Mouse (Mus musculus) cortical plate, adult 2 months (tissue): Measurements from ENCODE around the gene Qprt. TPM values are rescaled to one million over a fixed set of nuclear protein-coding genes. Genes with fewer than 3 reads are reported as not detected.

Experiments
- H3K27ac ChIP-seq: fragments of 200-500 bp; 2 replicates; pipeline ENCODE4 v1.5.1; 2012; ENCODE audit warnings: low read length, control low read depth, inconsistent platforms; ENCODE audit not compliant: insufficient read depth
- H3K4me1 ChIP-seq: fragments of 200-500 bp; 2 replicates; pipeline ENCODE4 v1.6.1; 2011; ENCODE audit warnings: low read length; ENCODE audit not compliant: control insufficient read depth, insufficient read depth
- H3K4me3 ChIP-seq: fragments of 200-500 bp; 2 replicates; pipeline ENCODE4 v1.5.1; 2011; ENCODE audit warnings: mild to moderate bottlenecking, low read length, control low read depth; ENCODE audit not compliant: insufficient read depth
- CTCF ChIP-seq: fragments of 200-500 bp; IDR thresholded peaks from 2 replicates; pipeline ENCODE4 v1.5.1; 2011; ENCODE audit warnings: mild to moderate bottlenecking, control low read depth, low read length; ENCODE audit not compliant: insufficient read depth; ENCODE audit errors: extremely low read depth
- POLR2A ChIP-seq: fragments of 200-500 bp; IDR thresholded peaks from 2 replicates; pipeline ENCODE4 v1.6.1; 2011; ENCODE audit warnings: mild to moderate bottlenecking, low read length, control low read depth; ENCODE audit not compliant: insufficient read depth; ENCODE audit errors: extremely low read depth
- polyA plus RNA-seq: library from polyadenylated mRNA; depleted of rRNA; stranded (reverse); fragments of >200 nt; gene quantifications from 2 replicates; pipeline ENCODE4 v1.2.3, GENCODE M21; 2012

The Qprt gene
- polyA plus RNA-seq, 1 experiment, result 0.77 TPM

GRCm38 (mm10) chr7:127113614-127114259 lies 8.3 kb downstream of the Qprt start:
- no peak for TF ChIP-seq POLR2A
- no peak for TF ChIP-seq CTCF
- no peak overlapping the region for H3K4me3 ChIP-seq
- peaks cover 5% of the 10 kb centered on the region for H3K4me1 ChIP-seq
- H3K27ac ChIP-seq, result no peak overlapping the region

GRCm38 (mm10) chr7:127112921-127113597 lies 9.0 kb downstream of the Qprt start:
- peaks cover 5% of the 10 kb centered on the region for H3K4me1 ChIP-seq
- no peak overlapping the region for H3K4me3 ChIP-seq
- no peak for TF ChIP-seq POLR2A
- no peak for TF ChIP-seq CTCF
- no peak overlapping the region for H3K27ac ChIP-seq

GRCm38 (mm10) chr7:127112251-127112841 lies 9.7 kb downstream of the Qprt start:
- Histone ChIP-seq H3K27ac (no peak overlapping the region), H3K4me3 (no peak overlapping the region), H3K4me1 (peaks cover 5% of the 10 kb centered on the region)
- no peak for TF ChIP-seq POLR2A
- TF ChIP-seq CTCF, result no peak

GRCm38 (mm10) chr7:127111461-127111860 lies 10.6 kb downstream of the Qprt start:
- TF ChIP-seq POLR2A (no peak), CTCF (peak; percentile 64)
- Histone ChIP-seq H3K4me3 (no peak overlapping the region), H3K27ac (no peak overlapping the region), H3K4me1 (peaks cover 5% of the 10 kb centered on the region)

GRCm38 (mm10) chr7:127110239-127111007 lies 11.6 kb downstream of the Qprt start:
- peaks cover 2% of the 10 kb centered on the region for H3K4me1 ChIP-seq
- H3K4me3 ChIP-seq, result no peak overlapping the region
- H3K27ac ChIP-seq, result no peak overlapping the region
- TF ChIP-seq CTCF (peak; percentile 97), POLR2A (no peak)

- no peak for TF ChIP-seq POLR2A
- no peak for TF ChIP-seq CTCF
- no peak overlapping the region for H3K27ac ChIP-seq
These were observed 16.5 kb downstream of the Qprt start for GRCm38 (mm10) chr7:127105551-127105950.

GRCm38 (mm10) chr7:127104560-127105332 lies 17.3 kb downstream of the Qprt start:
- Histone ChIP-seq H3K4me1 (no peaks in the 10 kb centered on the region), H3K27ac (no peak overlapping the region), H3K4me3 (peak overlapping the region; percentile 24)
- TF ChIP-seq POLR2A (no peak), CTCF (peak; percentile 75)

More at GRCm38 (mm10) chr7:127105551-127105950, 16.5 kb downstream of the Qprt start:
- Histone ChIP-seq H3K4me1 (no peaks in the 10 kb centered on the region), H3K4me3 (no peak overlapping the region)

GRCm38 (mm10) chr7:127103960-127104359 lies 18.1 kb downstream of the Qprt start:
- Histone ChIP-seq H3K27ac (no peak overlapping the region), H3K4me1 (no peaks in the 10 kb centered on the region), H3K4me3 (no peak overlapping the region)
- no peak for TF ChIP-seq POLR2A
- no peak for TF ChIP-seq CTCF

GRCm38 (mm10) chr7:127102148-127102547 lies 19.9 kb downstream of the Qprt start:
- no peak overlapping the region for H3K4me3 ChIP-seq
- no peaks in the 10 kb centered on the region for H3K4me1 ChIP-seq
- H3K27ac ChIP-seq, result no peak overlapping the region
- TF ChIP-seq CTCF, result no peak
- no peak for TF ChIP-seq POLR2A
